Mouse (Mus musculus) lung, adult 10 weeks (tissue): ENCODE data around the gene Carmil1. TPM values are rescaled to one million over a fixed set of nuclear protein-coding genes. Genes with fewer than 3 reads are reported as not detected.

Experiments
- polyA plus RNA-seq: library from polyadenylated mRNA; stranded (reverse); fragments of 350-450 nt; fragmentation: Illumina TruSeq; extraction: RNeasy Lipid Tissue Mini Kit (QIAGEN cat#74804); gene quantifications from one replicate; pipeline ENCODE4 v1.2.3, GENCODE M21; 2014; ENCODE audit warnings: low read depth, low replicate concordance; ENCODE audit not compliant: insufficient read depth

The Carmil1 gene
- polyA plus RNA-seq = 13.8 TPM

DNA sequence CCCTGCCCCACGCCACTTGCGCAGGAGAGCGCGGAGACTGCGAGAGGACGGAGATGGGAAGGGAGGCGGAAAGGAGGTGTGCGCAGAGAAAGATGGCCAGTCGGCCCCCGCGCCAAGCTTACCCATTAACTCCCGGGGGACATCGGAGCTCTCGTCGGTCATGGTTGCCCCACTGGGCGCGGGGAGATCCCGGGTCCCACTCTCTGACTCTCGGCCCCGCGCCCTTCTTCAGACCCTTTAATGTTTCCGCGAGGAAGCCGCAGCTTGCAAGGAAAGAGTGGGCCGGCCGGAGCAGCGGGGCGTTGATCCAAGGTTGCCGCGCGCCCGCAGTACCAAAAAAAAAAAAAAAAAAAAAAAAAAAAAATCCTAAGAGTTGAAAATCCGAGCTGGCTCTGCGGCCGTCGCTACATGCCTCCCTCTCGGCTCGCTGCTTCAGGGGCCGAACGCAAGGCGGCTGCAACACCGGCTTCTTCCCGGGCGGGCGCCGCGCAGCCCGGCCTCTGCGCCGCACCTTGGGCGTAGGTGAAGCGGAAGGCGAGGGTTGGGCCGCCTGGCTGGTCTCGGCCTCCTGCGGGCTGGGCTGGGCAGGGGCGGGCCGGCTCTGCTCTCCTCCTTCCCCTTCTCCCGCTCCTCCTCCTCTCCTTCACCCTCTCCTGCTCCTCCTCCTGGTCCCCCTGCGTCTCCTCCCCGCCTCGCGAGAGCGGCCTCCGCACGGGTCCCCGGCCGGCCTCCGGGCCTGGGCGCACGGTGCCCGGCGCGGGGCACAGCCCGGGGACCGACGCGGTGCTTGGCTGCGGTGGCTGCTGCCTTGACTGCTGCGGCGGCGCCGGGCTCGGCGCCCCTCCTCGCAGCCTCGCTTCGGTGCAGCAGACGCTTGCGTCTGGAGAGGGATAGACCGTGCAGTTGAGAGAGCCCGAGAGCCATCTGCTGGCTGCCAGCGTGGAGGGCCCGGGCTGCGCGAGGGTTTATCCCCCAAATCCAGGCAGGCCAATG lies at the start of gene Carmil1:
Gene Carmil1, minus strand, starts transcription at position 357 of the 993 bp plus-strand sequence.

DNA sequence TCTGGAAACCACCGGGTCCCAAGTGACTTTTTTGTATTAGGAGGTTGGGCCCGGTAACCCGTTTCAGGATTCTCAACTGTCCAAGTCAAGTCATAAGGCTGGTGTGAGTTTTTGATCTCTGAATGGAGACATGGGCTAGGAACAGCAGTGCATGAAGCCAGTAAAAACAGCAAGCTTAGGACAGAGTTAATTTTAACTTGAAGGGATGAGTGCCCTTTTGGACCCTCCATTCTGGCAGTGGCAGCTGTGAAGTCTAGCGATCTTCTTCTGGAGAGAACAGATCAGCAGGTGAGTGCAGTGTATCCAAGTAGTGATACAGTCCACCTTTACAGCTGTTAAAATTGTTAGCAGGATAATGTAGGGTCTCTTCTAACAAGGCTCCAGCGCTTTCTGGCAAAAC lies 46.6 kb upstream of the Carmil1 start, which contains the start of gene Cmah:
Gene Cmah, plus strand, starts transcription at position 204 of the 400 bp plus-strand sequence.

DNA sequence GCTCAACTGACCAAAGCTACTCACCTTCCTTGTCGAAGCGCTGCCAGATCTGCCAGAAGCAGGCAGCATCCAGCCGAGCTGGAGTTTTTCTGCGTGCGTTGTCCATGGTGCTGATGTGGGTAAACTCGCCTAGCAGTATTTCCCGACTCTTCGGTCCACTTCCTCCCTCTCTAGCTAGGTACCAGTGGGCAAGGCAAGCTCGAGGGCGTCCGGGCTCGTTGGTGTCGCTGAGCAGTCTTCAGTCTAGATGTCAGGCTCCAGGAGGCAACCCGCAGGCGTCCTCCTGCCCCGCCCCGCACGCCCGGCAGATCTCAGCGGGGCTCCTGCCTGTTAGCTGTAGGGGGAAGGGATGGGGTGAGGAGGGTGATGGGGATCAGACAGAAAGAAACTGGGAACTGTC lies 289.7 kb downstream of the Carmil1 start, which contains the start of gene Scgn:
Gene Scgn, minus strand, starts transcription at position 287 of the 400 bp plus-strand sequence.

Other genes starting within 250 kb of the Carmil1 start
- gene Cmah, start 46.6 kb upstream of the Carmil1 start, polyA plus RNA-seq = 3.1 TPM